Mouse (Mus musculus) CH12.LX (cell line): ENCODE data around the gene Tbx10.

Source experiments
- CHD1 ChIP-seq: IDR thresholded peaks from 2 replicates; pipeline ENCODE4 v1.6.1; 2012; ENCODE audit warnings: low read depth, low read length, improper control_type of control experiment, inconsistent platforms
- CTCF ChIP-seq, 2 experiments: IDR thresholded peaks in 1 of 2; conservative IDR thresholded peaks in 1 of 2; 2 replicates each; pipeline ENCODE4 v1.5.1; 2011 to 2012; ENCODE audit warnings: low read depth in 2 of 2, low read length in 2 of 2, improper control_type of control experiment in 1 of 2, inconsistent platforms in 1 of 2, mild to moderate bottlenecking in 1 of 2, moderate library complexity in 1 of 2
- E2F4 ChIP-seq: IDR thresholded peaks from 2 replicates; pipeline ENCODE4 v1.6.1; 2011; ENCODE audit warnings: low read depth, low read length, improper control_type of control experiment; ENCODE audit not compliant: insufficient replicate concordance
- EP300 ChIP-seq: IDR thresholded peaks from 2 replicates; pipeline ENCODE4 v1.6.1; 2011; ENCODE audit warnings: low read length, improper control_type of control experiment
- MAX ChIP-seq: IDR thresholded peaks from 2 replicates; pipeline ENCODE4 v1.6.1; 2011; ENCODE audit warnings: low read length, improper control_type of control experiment
- MYC ChIP-seq: IDR thresholded peaks from 2 replicates; pipeline ENCODE4 v1.6.1; 2011; ENCODE audit warnings: low read depth, mild to moderate bottlenecking, improper control_type of control experiment, low read length
- PAX5 ChIP-seq: IDR thresholded peaks from 2 replicates; pipeline ENCODE4 v1.6.1; 2012; ENCODE audit warnings: low read length, inconsistent platforms, mixed read lengths
- POLR2A ChIP-seq: IDR thresholded peaks from 2 replicates; pipeline ENCODE4 v1.6.1; 2011; ENCODE audit warnings: low read depth, mild to moderate bottlenecking, improper control_type of control experiment, low read length
- SIN3A ChIP-seq: IDR thresholded peaks from 2 replicates; pipeline ENCODE4 v1.6.1; 2012; ENCODE audit warnings: low read length, improper control_type of control experiment, inconsistent platforms
- TCF12 ChIP-seq: IDR thresholded peaks from 2 replicates; pipeline ENCODE4 v1.6.1; 2014; ENCODE audit warnings: low read depth, mild to moderate bottlenecking, inconsistent platforms, low read length, improper control_type of control experiment
- ZKSCAN1 ChIP-seq: IDR thresholded peaks from 2 replicates; pipeline ENCODE4 v1.6.1; 2012; ENCODE audit warnings: low read depth, inconsistent platforms, low read length, improper control_type of control experiment, borderline replicate concordance

- peak in 1 of 2 experiments; percentile 56; a peak in 3 of 4 replicates for TF ChIP-seq CTCF (conservative IDR thresholded peaks at IDR 0.05 in 1 of 2, IDR thresholded peaks at IDR 0.05 in 1 of 2; ENCODE audit: low read depth in 2 of 2, low read length in 2 of 2)
- TF ChIP-seq E2F4 = no peak
- TF ChIP-seq MAX = no peak
- TF ChIP-seq SIN3A = no peak
- no peak for TF ChIP-seq POLR2A
- no peak for TF ChIP-seq CHD1
- no peak for TF ChIP-seq MYC
- no peak for TF ChIP-seq TCF12
- no peak for TF ChIP-seq PAX5
- TF ChIP-seq ZKSCAN1 = no peak
- TF ChIP-seq EP300 = no peak
These were observed 30.1 kb upstream of the Tbx10 start for GRCm38 (mm10) chr19:3962469-3962868.
